Mouse (Mus musculus): ENCODE data around the gene Gm8374.
"Not testable (repeated sequence)": the region's sequence is repeated elsewhere in the genome, so short reads cannot be mapped to it uniquely, and the experiment has no call there.

The Gm8374 gene

GRCm38 (mm10) chr14:7365034-7365433 lies at the start of gene Gm8374:
Gm8374 (minus strand) TSS chr14:7365134.
- in situ Hi-C loops (cut with MboI, MseI), result not testable (repeated sequence)

- in situ Hi-C loops (cut with MboI, MseI), result loop anchor here (10.0 to 25.0 kb wide), 3 partner anchors 420 to 1195 kb away; partner anchors contain the start of gene Gm3476 (in 1 of the 2)
These were observed 32.6 kb downstream of the Gm8374 start, which contains the start of gene Gm5797 for GRCm38 (mm10) chr14:7332295-7332694. Gm5797 (minus strand) TSS chr14:7332395.

- in situ Hi-C loops (cut with MboI, MseI), result loop anchor here (5.0 to 25.0 kb wide), 8 partner anchors 172 to 878 kb away; partner anchors contain the start of genes Gm3558 (in 2 of the 2), Gm3460 (in 1 of the 2), Gm3594 (in 1 of the 2) and Gm3752 (in 1 of the 2)
These were observed 49.8 kb downstream of the Gm8374 start for GRCm38 (mm10) chr14:7315093-7315492.

GRCm38 (mm10) chr14:7314661-7315060 lies 50.3 kb downstream of the Gm8374 start, which contains the start of gene Gm3739:
Gm3739 (minus strand) TSS chr14:7315049.
- in situ Hi-C loops (cut with MboI, MseI), result loop anchor here (5.0 to 25.0 kb wide), 8 partner anchors 173 to 877 kb away; partner anchors contain the start of genes Gm3558 (in 2 of the 2), Gm3460 (in 1 of the 2), Gm3594 (in 1 of the 2) and Gm3752 (in 1 of the 2)
